Mouse (Mus musculus) lung, embryonic 14.5 days (tissue): ENCODE measurements around the gene Dhx33. TPM values are rescaled to one million over a fixed set of nuclear protein-coding genes. Genes with fewer than 3 reads are reported as not detected.

Experiments used
- ATAC-seq: fragments of 200-750 bp; cut with Nextera tagmentation; 2 replicates; pipeline ENCODE4 v1.8.0; 2017; ENCODE audit warnings: mild to moderate bottlenecking, moderate TSS enrichment, moderate library complexity; ENCODE audit not compliant: insufficient read depth
- DNase-seq: peaks from one replicate; pipeline ENCODE4 v3.0.0-alpha.2; 2015
- H3K27ac ChIP-seq: fragments of 300-500 bp; sonication (generic); 2 replicates; pipeline ENCODE4 v1.5.1; 2014; ENCODE audit warnings: low read depth, mild to moderate bottlenecking, moderate library complexity
- H3K27me3 ChIP-seq: fragments of 300-500 bp; sonication (generic); 2 replicates; pipeline ENCODE4 v1.6.1; 2014; ENCODE audit warnings: low read length, control low read depth; ENCODE audit not compliant: insufficient read depth
- H3K36me3 ChIP-seq: fragments of 300-500 bp; sonication (generic); 2 replicates; pipeline ENCODE4 v1.6.1; 2014; ENCODE audit warnings: control low read depth; ENCODE audit not compliant: insufficient read depth
- H3K4me1 ChIP-seq: fragments of 300-500 bp; sonication (generic); 2 replicates; pipeline ENCODE4 v1.6.1; 2014; ENCODE audit warnings: antibody characterized with exemption, control low read depth; ENCODE audit not compliant: insufficient read depth
- H3K4me2 ChIP-seq: fragments of 300-500 bp; sonication (generic); 2 replicates; pipeline ENCODE4 v1.6.1; 2014; ENCODE audit warnings: mild to moderate bottlenecking
- H3K4me3 ChIP-seq: fragments of 300-500 bp; sonication (generic); 2 replicates; pipeline ENCODE4 v1.5.1; 2014; ENCODE audit warnings: low read depth, low read length
- H3K9ac ChIP-seq: fragments of 300-500 bp; sonication (generic); 2 replicates; pipeline ENCODE4 v1.6.1; 2014
- H3K9me3 ChIP-seq: fragments of 300-500 bp; sonication (generic); 2 replicates; pipeline ENCODE4 v1.6.1; 2016; ENCODE audit warnings: low read depth, low read length, control low read depth
- CTCF ChIP-seq: IDR thresholded peaks from 2 replicates; pipeline ENCODE4 v1.5.1; 2016; ENCODE audit warnings: antibody characterized with exemption, low read depth
- WGBS: fragments of 180-500 bp; shearing (Covaris S2); extraction: QIAGEN DNeasy Blood & Tissue Kit; methylation state at CpG from one replicate; pipeline ENCODE4 v1.1.7; 2014; 5-methylcytosine and 5-hydroxymethylcytosine counted together
- polyA plus RNA-seq: library from polyadenylated mRNA; unstranded; fragments of >200 nt; fragmentation: Nextera tagmentation; extraction: Ambion mirVana; gene quantifications from 2 replicates; pipeline ENCODE4 v1.2.1, GENCODE M21; 2014

The Dhx33 gene
- polyA plus RNA-seq, 1 experiment from 2014 or later, result 27.7 TPM

GRCm38 (mm10) chr11:70982030-70982429 is 22.2 kb downstream of the Dhx33 start:
- Histone ChIP-seq H3K4me3 (peak overlapping the region; percentile 98), H3K36me3 (peaks cover 76% of the 10 kb centered on the region), H3K27ac (no peak overlapping the region), H3K9ac (peak overlapping the region; percentile 92), H3K4me2 (peak overlapping the region; percentile 71), H3K9me3 (no peaks in the 10 kb centered on the region), H3K4me1 (peaks cover 3% of the 10 kb centered on the region; the same call in 1 of the 2 replicates), H3K27me3 (no peaks in the 10 kb centered on the region)
- DNase-seq (no peak), ATAC-seq (no peak)
- WGBS, result 7% methylated on average over 12 of the region's 12 CpGs
- TF ChIP-seq CTCF, result no peak

- Histone ChIP-seq H3K4me3 (peak overlapping the region; percentile 98; the same call in 1 of the 2 replicates), H3K36me3 (peaks cover 76% of the 10 kb centered on the region), H3K4me2 (peak overlapping the region; percentile 71), H3K9ac (no peak overlapping the region), H3K27me3 (no peaks in the 10 kb centered on the region), H3K4me1 (peaks cover 3% of the 10 kb centered on the region; the same call in 1 of the 2 replicates), H3K9me3 (no peaks in the 10 kb centered on the region), H3K27ac (no peak overlapping the region)
- 90% methylated on average over 14 of the region's 14 CpGs for WGBS
- DNase-seq (no peak), ATAC-seq (no peak)
- TF ChIP-seq CTCF, result no peak
These were observed 23.3 kb downstream of the Dhx33 start for GRCm38 (mm10) chr11:70980751-70981510.

DNA sequence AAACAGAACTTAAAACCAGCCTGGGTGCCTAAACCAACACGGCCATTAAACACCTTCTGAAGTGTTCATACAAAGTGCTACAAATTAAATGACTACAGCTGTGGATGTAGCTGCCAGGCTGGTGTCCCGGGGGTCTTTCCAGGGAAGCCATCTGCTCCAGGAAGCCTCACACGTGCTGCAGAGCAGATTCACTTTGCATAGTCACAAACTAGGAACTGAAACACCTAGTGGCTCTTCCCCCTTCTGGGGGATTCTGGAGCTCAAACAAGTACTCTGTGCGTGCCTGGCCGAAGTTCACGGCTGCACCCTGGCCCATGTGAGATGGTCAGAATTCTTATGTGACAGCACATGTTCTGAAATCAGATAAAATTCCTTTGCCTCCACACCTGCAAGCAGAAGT is 24.0 kb downstream of the Dhx33 start:
- no peak for TF ChIP-seq CTCF
- H3K9me3 ChIP-seq, result no peaks in the 10 kb centered on the region
- H3K9ac ChIP-seq, result no peak overlapping the region
- no peaks in the 10 kb centered on the region for H3K27me3 ChIP-seq
- WGBS, result 88% methylated on average over 6 of the region's 6 CpGs
- DNase-seq (no peak), ATAC-seq (no peak)
- peaks cover 3% of the 10 kb centered on the region; the same call in 1 of the 2 replicates for H3K4me1 ChIP-seq
- peaks cover 76% of the 10 kb centered on the region for H3K36me3 ChIP-seq
- no peak overlapping the region for H3K4me2 ChIP-seq
- H3K4me3 ChIP-seq, result no peak overlapping the region
- H3K27ac ChIP-seq, result no peak overlapping the region

DNA sequence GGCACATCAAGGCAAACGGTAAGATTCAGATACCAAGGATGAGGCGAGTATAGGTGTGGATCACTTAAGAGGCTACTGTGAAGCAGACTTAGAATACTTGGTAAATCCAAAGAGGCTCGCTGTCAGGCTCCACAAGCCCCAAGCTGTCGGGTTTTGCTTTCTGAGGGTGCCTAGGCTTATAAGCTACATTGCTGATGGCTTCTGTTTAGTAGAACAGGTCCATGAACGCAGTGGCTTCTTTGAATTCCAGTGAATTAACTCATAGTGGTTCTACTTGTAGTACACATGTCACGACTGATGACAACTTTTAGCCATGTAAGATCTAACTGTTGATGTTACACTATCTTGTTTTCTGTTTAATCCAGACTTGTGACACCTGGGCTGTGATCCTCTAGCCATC is 26.9 kb downstream of the Dhx33 start:
- Histone ChIP-seq H3K4me2 (no peak overlapping the region), H3K4me3 (no peak overlapping the region), H3K27ac (no peak overlapping the region), H3K9me3 (no peaks in the 10 kb centered on the region), H3K27me3 (no peaks in the 10 kb centered on the region), H3K9ac (no peak overlapping the region), H3K4me1 (peaks cover 3% of the 10 kb centered on the region; the same call in 1 of the 2 replicates), H3K36me3 (peaks cover 86% of the 10 kb centered on the region)
- DNase-seq, result no peak
- TF ChIP-seq CTCF, result no peak
- ATAC-seq, result no peak
- WGBS, result 82% methylated on average over 6 of the region's 6 CpGs

DNA sequence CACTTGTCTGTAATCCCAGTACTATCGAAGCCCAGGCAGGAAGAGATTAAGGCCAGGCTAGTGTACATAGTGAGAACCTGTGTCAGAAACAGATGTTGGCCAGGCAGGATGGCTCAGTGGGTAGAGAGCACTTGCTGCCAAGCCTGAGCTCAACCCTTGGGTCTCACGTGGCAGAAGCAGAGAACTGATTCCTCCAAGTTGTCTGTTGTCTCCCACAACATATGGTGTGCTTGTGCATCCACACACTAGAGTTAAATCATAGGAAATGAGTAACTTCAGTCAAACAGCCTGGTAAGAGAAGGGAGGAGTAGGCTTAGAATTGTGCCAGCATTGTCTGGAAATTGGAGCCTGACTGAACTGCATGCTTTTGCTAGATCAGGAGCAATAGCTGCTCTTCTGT is 29.0 kb downstream of the Dhx33 start:
- 65% methylated on average over 2 of the region's 2 CpGs for WGBS
- no peak for TF ChIP-seq CTCF
- peaks cover 3% of the 10 kb centered on the region; the same call in 1 of the 2 replicates for H3K4me1 ChIP-seq
- H3K27ac ChIP-seq, result no peak overlapping the region
- DNase-seq, result no peak
- no peak overlapping the region for H3K9ac ChIP-seq
- H3K36me3 ChIP-seq, result peaks cover 78% of the 10 kb centered on the region
- no peaks in the 10 kb centered on the region for H3K9me3 ChIP-seq
- H3K4me2 ChIP-seq, result no peak overlapping the region
- no peaks in the 10 kb centered on the region for H3K27me3 ChIP-seq
- ATAC-seq, result no peak
- no peak overlapping the region for H3K4me3 ChIP-seq

DNA sequence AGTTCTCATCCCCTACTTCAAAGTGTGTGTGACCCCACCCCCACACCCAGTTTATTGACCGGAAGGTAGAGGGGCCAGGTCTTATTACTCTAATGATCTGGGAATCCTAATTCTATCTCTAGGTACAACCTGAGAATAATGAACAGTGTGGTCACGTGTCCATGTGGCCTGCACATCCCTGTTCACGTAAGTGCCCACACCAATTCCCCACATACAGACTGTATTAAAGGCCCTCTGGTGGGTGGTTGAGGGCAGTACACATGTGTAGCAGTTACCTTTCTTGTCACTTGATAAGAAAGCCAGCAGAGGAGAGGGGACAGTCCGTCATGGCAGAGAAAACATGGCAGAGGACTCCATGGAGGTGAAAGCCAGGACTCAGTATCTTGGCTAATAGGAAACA is 30.3 kb downstream of the Dhx33 start:
- Histone ChIP-seq H3K4me2 (no peak overlapping the region), H3K27ac (no peak overlapping the region), H3K4me3 (no peak overlapping the region), H3K9me3 (no peaks in the 10 kb centered on the region), H3K4me1 (peaks cover 3% of the 10 kb centered on the region; the same call in 1 of the 2 replicates), H3K27me3 (no peaks in the 10 kb centered on the region), H3K9ac (no peak overlapping the region), H3K36me3 (peaks cover 66% of the 10 kb centered on the region)
- 66% methylated on average over 4 of the region's 4 CpGs for WGBS
- ATAC-seq (no peak), DNase-seq (peak; percentile 21)
- peak; percentile 53 for TF ChIP-seq CTCF

DNA sequence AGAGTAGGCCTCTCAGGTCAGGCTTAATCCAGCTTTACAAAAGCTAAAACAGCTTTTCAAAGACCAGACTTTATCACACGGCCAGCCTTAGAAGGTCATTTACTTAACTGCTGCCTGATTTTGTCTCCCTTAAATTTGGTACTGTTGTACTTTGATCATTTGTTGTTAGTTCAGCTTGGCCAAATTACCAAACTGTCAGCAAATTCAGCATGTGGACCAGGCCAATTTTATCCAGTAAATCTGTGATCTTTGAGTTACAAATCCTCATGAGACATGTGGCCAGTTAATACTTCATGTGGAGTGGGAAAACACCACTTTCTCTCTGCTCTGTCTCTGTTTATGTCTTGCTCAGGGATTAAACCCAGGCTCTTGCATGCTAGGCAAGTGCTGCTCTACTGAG is 31.7 kb downstream of the Dhx33 start:
- Histone ChIP-seq H3K27ac (no peak overlapping the region), H3K9me3 (no peaks in the 10 kb centered on the region), H3K4me1 (peaks cover 6% of the 10 kb centered on the region; the same call in 1 of the 2 replicates), H3K4me3 (no peak overlapping the region), H3K36me3 (peaks cover 54% of the 10 kb centered on the region), H3K4me2 (no peak overlapping the region), H3K9ac (no peak overlapping the region), H3K27me3 (no peaks in the 10 kb centered on the region)
- ATAC-seq (no peak), DNase-seq (no peak)
- TF ChIP-seq CTCF, result no peak
- 55% methylated on average over 1 of the region's 1 CpGs for WGBS
